Mouse (Mus musculus) megakaryocyte, embryonic 14.5 days (primary cell): ENCODE data around the gene Tbxa2r. TPM values are rescaled to one million over a fixed set of nuclear protein-coding genes. Genes with fewer than 3 reads are reported as not detected.

Experiments used
- H3K27me3 ChIP-seq: replicated peaks from 2 replicates; pipeline ENCODE3; 2012; ENCODE audit warnings: inconsistent platforms
- H3K36me3 ChIP-seq: replicated peaks from 2 replicates; pipeline ENCODE3; 2012; ENCODE audit warnings: low read length, inconsistent platforms, mixed read lengths
- H3K4me1 ChIP-seq: 2 replicates; pipeline ENCODE4 v1.6.1; 2012; ENCODE audit warnings: inconsistent platforms
- H3K4me3 ChIP-seq: replicated peaks from 2 replicates; pipeline ENCODE3; 2012; ENCODE audit warnings: moderate library complexity, mild to moderate bottlenecking, inconsistent platforms
- H3K9me3 ChIP-seq: 2 replicates; pipeline ENCODE4 v1.6.1; 2012; ENCODE audit warnings: inconsistent platforms
- FLI1 ChIP-seq: IDR thresholded peaks from 2 replicates; pipeline ENCODE4 v1.6.1; 2012; ENCODE audit warnings: low read length, inconsistent platforms, mixed read lengths
- GATA1 ChIP-seq: IDR thresholded peaks from 3 replicates; pipeline ENCODE4 v1.6.1; 2012; ENCODE audit warnings: mixed read lengths, low read length, inconsistent platforms, borderline replicate concordance
- polyA plus RNA-seq: library from polyadenylated mRNA; stranded (reverse); fragments of >175 nt; gene quantifications from 2 replicates; pipeline ENCODE4 v1.2.3, GENCODE M21; 2012; ENCODE audit warnings: low replicate concordance; ENCODE audit not compliant: insufficient read depth

Tbxa2r gene
- polyA plus RNA-seq, 1 experiment: 87.5 TPM

- H3K36me3 ChIP-seq: peaks cover 99% of the 10 kb centered on the region
- TF ChIP-seq GATA1: no peak
- no peak overlapping the region for H3K4me3 ChIP-seq
- H3K4me1 ChIP-seq: peaks cover 95% of the 10 kb centered on the region
- no peaks in the 10 kb centered on the region for H3K27me3 ChIP-seq
- H3K9me3 ChIP-seq: no peaks in the 10 kb centered on the region
Observed at GRCm38 (mm10) chr10:81363436-81364346, 35.2 kb downstream of the Tbxa2r start.

- Histone ChIP-seq H3K9me3 (no peaks in the 10 kb centered on the region), H3K4me1 (peaks cover 92% of the 10 kb centered on the region), H3K4me3 (no peak overlapping the region), H3K36me3 (peaks cover 100% of the 10 kb centered on the region), H3K27me3 (no peaks in the 10 kb centered on the region)
- TF ChIP-seq GATA1 (no peak), FLI1 (no peak)
Observed at GRCm38 (mm10) chr10:81364666-81365065, 36.1 kb downstream of the Tbxa2r start.

GRCm38 (mm10) chr10:81365073-81365472 is 36.5 kb downstream of the Tbxa2r start:
- Histone ChIP-seq H3K27me3 (no peaks in the 10 kb centered on the region), H3K36me3 (peaks cover 100% of the 10 kb centered on the region), H3K4me1 (peaks cover 88% of the 10 kb centered on the region), H3K9me3 (no peaks in the 10 kb centered on the region), H3K4me3 (peak overlapping the region; percentile 4)
- no peak for TF ChIP-seq GATA1
- TF ChIP-seq FLI1: no peak

- Histone ChIP-seq H3K4me3 (peak within 1 kb of the TSS; percentile 4), H3K36me3 (peaks cover 100% of the 10 kb centered on the region), H3K4me1 (peaks cover 81% of the 10 kb centered on the region), H3K9me3 (no peaks in the 10 kb centered on the region), H3K27me3 (no peaks in the 10 kb centered on the region)
- no peak for TF ChIP-seq GATA1
- no peak for TF ChIP-seq FLI1
Observed at GRCm38 (mm10) chr10:81365672-81366476, 37.3 kb downstream of the Tbxa2r start, which contains the start of gene 4930404N11Rik. TSS of gene 4930404N11Rik (minus strand) at chr10:81365816.

GRCm38 (mm10) chr10:81366477-81367206 is 38.1 kb downstream of the Tbxa2r start:
- Histone ChIP-seq H3K36me3 (peaks cover 100% of the 10 kb centered on the region), H3K4me3 (peak overlapping the region; percentile 38), H3K4me1 (peaks cover 74% of the 10 kb centered on the region), H3K27me3 (no peaks in the 10 kb centered on the region), H3K9me3 (no peaks in the 10 kb centered on the region)
- TF ChIP-seq GATA1: no peak
- no peak for TF ChIP-seq FLI1

DNA sequence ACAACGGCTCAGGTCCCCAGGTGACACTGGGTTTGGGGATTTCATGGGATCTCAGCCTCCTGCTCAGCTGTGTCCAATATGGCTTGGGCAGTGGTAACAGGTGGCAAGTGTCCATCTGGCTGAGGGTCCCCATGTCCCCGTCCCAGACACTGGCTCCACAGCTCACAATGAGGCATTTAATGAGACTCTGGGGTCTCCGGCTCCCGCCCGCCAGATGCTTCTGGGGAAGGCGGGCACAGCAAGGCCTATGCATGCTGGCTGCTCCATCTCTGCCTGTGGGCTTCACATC is 38.6 kb downstream of the Tbxa2r start:
- Histone ChIP-seq H3K4me1 (peaks cover 73% of the 10 kb centered on the region), H3K27me3 (no peaks in the 10 kb centered on the region), H3K4me3 (no peak overlapping the region), H3K9me3 (no peaks in the 10 kb centered on the region), H3K36me3 (peaks cover 100% of the 10 kb centered on the region)
- TF ChIP-seq FLI1 (no peak), GATA1 (no peak)

- Histone ChIP-seq H3K4me1 (peaks cover 73% of the 10 kb centered on the region), H3K4me3 (peak overlapping the region; percentile 42), H3K36me3 (peaks cover 64% of the 10 kb centered on the region), H3K9me3 (no peaks in the 10 kb centered on the region), H3K27me3 (no peaks in the 10 kb centered on the region)
- TF ChIP-seq FLI1 (no peak), GATA1 (no peak)
Observed at GRCm38 (mm10) chr10:81375322-81375721, 46.8 kb downstream of the Tbxa2r start.

DNA sequence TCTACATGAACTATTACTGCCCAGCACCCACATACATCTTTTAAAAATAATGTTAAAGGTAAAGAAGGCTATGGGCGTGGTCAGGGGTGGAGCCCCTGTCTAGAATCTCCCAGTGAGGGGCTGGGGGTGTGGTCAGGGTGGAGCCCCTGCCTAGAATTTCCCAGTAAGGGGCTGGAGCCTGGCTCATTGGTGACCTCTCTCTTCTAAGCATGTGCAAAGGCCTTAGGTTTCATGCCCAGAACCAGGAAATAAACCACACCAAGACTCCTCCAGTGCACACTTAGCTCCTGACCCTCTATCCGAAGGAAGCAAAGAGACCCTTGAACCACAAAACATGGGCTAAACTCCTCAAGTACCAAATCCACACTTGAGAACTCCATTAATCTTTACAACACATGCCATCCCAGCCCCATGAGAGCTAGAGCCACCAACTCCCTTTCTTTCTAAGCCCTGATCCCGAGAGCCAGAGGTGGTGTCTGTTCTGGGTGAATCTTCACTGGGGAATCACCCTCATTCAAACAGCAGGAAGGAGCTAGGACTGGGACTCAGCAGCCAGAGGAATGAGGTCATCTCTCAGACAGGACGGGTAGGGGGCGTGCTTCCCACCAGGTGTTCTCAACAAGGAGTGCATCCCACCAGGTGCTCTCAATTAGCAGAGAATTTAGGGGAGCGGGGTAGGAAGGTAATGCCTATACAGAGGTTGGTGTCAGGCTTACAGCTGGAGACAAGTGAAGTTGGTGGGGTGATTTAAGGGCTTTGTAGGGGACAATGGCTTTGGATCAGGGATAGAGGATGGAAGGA is 48.2 kb downstream of the Tbxa2r start:
- no peak for TF ChIP-seq GATA1
- TF ChIP-seq FLI1: no peak
- peaks cover 50% of the 10 kb centered on the region for H3K36me3 ChIP-seq
- peak overlapping the region; percentile 95 for H3K4me3 ChIP-seq
- H3K9me3 ChIP-seq: no peaks in the 10 kb centered on the region
- H3K4me1 ChIP-seq: peaks cover 87% of the 10 kb centered on the region
- no peaks in the 10 kb centered on the region for H3K27me3 ChIP-seq

DNA sequence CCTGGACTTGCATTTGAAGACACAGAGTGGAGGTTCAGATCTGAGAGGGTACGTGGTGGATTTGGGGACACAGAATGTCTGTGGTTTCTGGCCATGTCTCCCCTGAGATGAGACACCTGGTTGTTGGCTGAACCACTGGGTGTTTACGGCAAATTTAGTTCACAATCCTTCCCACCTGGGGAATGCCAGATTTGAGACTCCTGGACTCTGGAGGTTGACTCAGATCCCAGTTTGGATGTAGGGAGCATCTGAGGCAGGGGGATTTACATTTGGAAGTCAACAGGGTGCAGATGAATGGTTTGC is 48.8 kb downstream of the Tbxa2r start:
- Histone ChIP-seq H3K9me3 (no peaks in the 10 kb centered on the region), H3K36me3 (peaks cover 44% of the 10 kb centered on the region), H3K27me3 (no peaks in the 10 kb centered on the region), H3K4me3 (peak overlapping the region; percentile 95), H3K4me1 (peaks cover 87% of the 10 kb centered on the region)
- TF ChIP-seq FLI1: no peak
- no peak for TF ChIP-seq GATA1
